Mouse (Mus musculus) myocyte (in vitro differentiated cells): ENCODE data around the gene Sdc3. TPM values are rescaled to one million over a fixed set of nuclear protein-coding genes. Genes with fewer than 3 reads are reported as not detected.

Experiments
- H3K27me3 ChIP-seq: one replicate; pipeline ENCODE4 v1.6.1; 2011; ENCODE audit not compliant: control insufficient read depth, insufficient read depth, insufficient read length
- H3K36me3 ChIP-seq: one replicate; pipeline ENCODE4 v1.6.1; 2011; ENCODE audit not compliant: control insufficient read depth, insufficient read depth
- H3K4me2 ChIP-seq: one replicate; pipeline ENCODE4 v1.6.1; 2011; ENCODE audit warnings: low read depth, control low read depth
- H3K4me3 ChIP-seq: one replicate; pipeline ENCODE4 v1.5.1; 2011; ENCODE audit warnings: mild to moderate bottlenecking, control low read depth, moderate library complexity
- H3K79me2 ChIP-seq: one replicate; pipeline ENCODE4 v1.6.1; 2011; ENCODE audit not compliant: control insufficient read depth, insufficient read depth
- H3ac ChIP-seq: one replicate; pipeline ENCODE4 v1.6.1; 2011; ENCODE audit not compliant: control insufficient read depth, insufficient read length
- CEBPB ChIP-seq: IDR thresholded peaks from 2 replicates; pipeline ENCODE4 v1.6.1; 2011; ENCODE audit warnings: mild to moderate bottlenecking, moderate library complexity; ENCODE audit not compliant: poor library complexity, insufficient read depth, severe bottlenecking
- E2F4 ChIP-seq: IDR thresholded peaks from one replicate; pipeline ENCODE4 v1.6.1; 2011; ENCODE audit warnings: mild to moderate bottlenecking, control low read depth, moderate library complexity; ENCODE audit not compliant: insufficient read depth
- MAX ChIP-seq: IDR thresholded peaks from one replicate; pipeline ENCODE4 v1.6.1; 2011; ENCODE audit warnings: low read depth, mild to moderate bottlenecking, control low read depth
- MYOD1 ChIP-seq, 3 experiments: IDR thresholded peaks; one replicate each; pipeline ENCODE4 v1.6.1; 2011; ENCODE audit warnings: control low read depth in 2 of 3, low read depth in 2 of 3, mild to moderate bottlenecking in 2 of 3, moderate library complexity in 1 of 3; ENCODE audit not compliant: insufficient read length in 2 of 3, control insufficient read depth in 1 of 3
- MYOG ChIP-seq, 3 experiments: IDR thresholded peaks; one replicate each; pipeline ENCODE4 v1.6.1; 2011; ENCODE audit warnings: control low read depth in 2 of 3, low read depth in 2 of 3, mild to moderate bottlenecking in 2 of 3; ENCODE audit not compliant: insufficient read length in 2 of 3, control insufficient read depth in 1 of 3, insufficient read depth in 1 of 3
- POLR2A ChIP-seq: IDR thresholded peaks from one replicate; pipeline ENCODE4 v1.6.1; 2011; ENCODE audit warnings: low read depth, mild to moderate bottlenecking, control low read depth, moderate library complexity; ENCODE audit not compliant: insufficient read length
- POLR2AphosphoS2 ChIP-seq: IDR thresholded peaks from one replicate; pipeline ENCODE4 v1.6.1; 2011; ENCODE audit warnings: low read depth, control low read depth; ENCODE audit not compliant: insufficient read length
- REST ChIP-seq: IDR thresholded peaks from one replicate; pipeline ENCODE4 v1.6.1; 2011; ENCODE audit warnings: mild to moderate bottlenecking, control low read depth, moderate library complexity; ENCODE audit not compliant: insufficient read depth, insufficient read length
- SRF ChIP-seq: IDR thresholded peaks from one replicate; pipeline ENCODE4 v1.6.1; 2011; ENCODE audit warnings: low read depth; ENCODE audit not compliant: control insufficient read depth, insufficient read length
- TCF12 ChIP-seq: IDR thresholded peaks from one replicate; pipeline ENCODE4 v1.6.1; 2011; ENCODE audit warnings: mild to moderate bottlenecking, control low read depth; ENCODE audit not compliant: poor library complexity, insufficient read depth, severe bottlenecking
- TCF3 ChIP-seq: IDR thresholded peaks from one replicate; pipeline ENCODE4 v1.6.1; 2011; ENCODE audit warnings: low read depth, control low read depth; ENCODE audit not compliant: insufficient read length
- USF1 ChIP-seq: IDR thresholded peaks from one replicate; pipeline ENCODE4 v1.6.1; 2011; ENCODE audit warnings: low read depth, mild to moderate bottlenecking, control low read depth, moderate library complexity
- polyA plus RNA-seq: library from polyadenylated mRNA; unstranded; fragments of >200 nt; fragmentation: generic; extraction: Trizol; gene quantifications from one replicate; pipeline ENCODE4 v1.2.1, GENCODE M21; 2012; ENCODE audit warnings: missing spikeins

The Sdc3 gene
- polyA plus RNA-seq, 1 experiment: 15.8 TPM

DNA sequence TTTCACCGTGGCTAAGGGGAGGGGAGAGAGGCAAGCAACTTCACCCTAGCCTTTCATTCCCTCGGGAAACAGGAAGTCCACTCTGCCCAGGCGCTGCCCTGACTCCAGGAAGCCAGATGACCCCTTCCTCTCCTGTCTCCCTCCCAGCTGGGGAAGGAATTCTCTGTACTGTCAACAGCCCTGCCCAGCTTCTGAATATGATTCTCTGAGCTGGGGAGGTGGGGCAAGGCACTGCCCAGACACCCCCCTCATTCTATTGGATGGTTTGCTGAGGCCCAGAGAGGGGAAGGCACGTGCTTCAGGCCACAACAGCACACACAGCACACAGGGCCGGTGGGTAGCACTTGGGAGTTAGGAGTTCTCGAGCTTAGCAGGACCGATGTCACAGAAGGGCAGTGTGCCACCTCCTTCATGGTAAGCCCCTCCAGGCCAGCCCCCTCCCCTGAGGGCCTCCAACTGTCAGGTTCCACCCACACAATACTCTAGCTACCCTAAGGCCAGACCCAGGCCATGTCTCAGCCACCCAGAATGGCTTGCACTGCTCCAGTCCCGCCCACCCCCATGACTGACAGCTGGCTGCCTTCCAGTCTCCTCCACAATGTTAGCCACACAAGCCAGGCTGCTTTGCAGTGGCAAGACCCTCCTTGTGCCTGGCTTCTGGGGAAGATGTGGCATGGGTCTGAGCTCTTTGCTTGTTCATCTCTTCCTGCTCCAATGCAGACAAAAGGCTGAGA is 48.9 kb downstream of the Sdc3 start:
- Histone ChIP-seq H3K4me3 (no peak overlapping the region), H3K4me2 (no peak overlapping the region), H3K36me3 (no peaks in the 10 kb centered on the region), H3ac (no peak overlapping the region), H3K27me3 (peaks cover 9% of the 10 kb centered on the region), H3K79me2 (no peaks in the 10 kb centered on the region)
- TF ChIP-seq USF1: no peak
- no peak for TF ChIP-seq REST
- TF ChIP-seq POLR2A: no peak
- no peak for TF ChIP-seq TCF12
- TF ChIP-seq CEBPB: no peak
- no peak for TF ChIP-seq E2F4
- no peak for TF ChIP-seq SRF
- no peak for TF ChIP-seq TCF3
- TF ChIP-seq POLR2AphosphoS2: no peak
- no peak for TF ChIP-seq MYOD1 (IDR thresholded peaks at IDR 0.05; ENCODE audit: control insufficient read depth in 1 of 3, insufficient read length in 2 of 3, low read depth in 2 of 3)
- no peak for TF ChIP-seq MYOG (IDR thresholded peaks at IDR 0.05; ENCODE audit: control insufficient read depth in 1 of 3, insufficient read depth in 1 of 3, insufficient read length in 2 of 3, low read depth in 2 of 3)
- TF ChIP-seq MAX: no peak

DNA sequence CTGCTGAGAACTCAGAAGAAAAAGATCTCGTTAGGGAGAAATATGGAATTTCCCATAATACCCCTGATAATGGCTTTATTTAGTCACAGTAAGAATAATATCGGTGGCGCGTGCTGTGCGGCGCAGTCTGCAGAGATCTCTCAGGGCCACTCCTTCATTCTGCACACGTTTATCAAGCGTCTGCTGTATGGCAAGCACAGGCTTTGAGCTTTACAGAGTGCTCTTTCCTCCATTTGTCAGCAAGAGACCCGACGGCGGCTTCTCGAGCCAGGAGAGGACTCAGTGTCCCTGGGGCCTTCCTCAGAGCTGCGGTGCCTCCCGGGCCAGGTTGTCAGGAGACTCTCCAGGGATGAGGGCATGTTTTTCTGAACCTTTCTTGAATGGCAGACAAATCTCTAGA is 56.5 kb downstream of the Sdc3 start:
- no peak overlapping the region for H3ac ChIP-seq
- no peaks in the 10 kb centered on the region for H3K36me3 ChIP-seq
- no peak overlapping the region for H3K4me2 ChIP-seq
- no peak overlapping the region for H3K4me3 ChIP-seq
- peaks cover 36% of the 10 kb centered on the region for H3K27me3 ChIP-seq
- TF ChIP-seq MYOD1 (IDR thresholded peaks at IDR 0.05; ENCODE audit: control insufficient read depth in 1 of 3, insufficient read length in 2 of 3, low read depth in 2 of 3) (no peak), MYOG (IDR thresholded peaks at IDR 0.05; ENCODE audit: control insufficient read depth in 1 of 3, insufficient read depth in 1 of 3, insufficient read length in 2 of 3, low read depth in 2 of 3) (no peak), CEBPB (no peak), MAX (no peak), SRF (no peak), TCF12 (no peak), E2F4 (no peak), POLR2A (no peak), POLR2AphosphoS2 (no peak), REST (no peak), TCF3 (no peak), USF1 (no peak)
- no peaks in the 10 kb centered on the region for H3K79me2 ChIP-seq

DNA sequence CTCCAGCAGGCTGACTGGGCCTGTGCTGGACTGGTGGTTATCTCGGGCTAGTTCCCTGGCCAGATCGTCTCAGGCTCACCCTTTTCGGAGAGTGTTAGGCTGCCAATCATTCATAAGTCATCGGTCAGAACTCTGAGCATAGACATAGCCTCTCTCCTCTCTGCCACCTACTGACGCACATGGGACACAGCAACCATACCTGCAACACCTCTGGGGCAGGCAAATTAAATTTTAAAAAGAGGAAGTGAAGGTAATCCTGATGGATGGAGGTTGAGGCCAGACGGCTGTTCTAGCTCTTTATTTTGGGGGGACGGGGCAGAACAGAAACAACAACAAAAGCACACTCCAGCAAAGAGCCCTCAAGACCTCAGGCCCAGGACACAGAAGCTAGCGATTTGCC is 65.3 kb downstream of the Sdc3 start:
- no peaks in the 10 kb centered on the region for H3K79me2 ChIP-seq
- H3K36me3 ChIP-seq: no peaks in the 10 kb centered on the region
- TF ChIP-seq SRF: no peak
- no peak for TF ChIP-seq TCF3
- TF ChIP-seq POLR2AphosphoS2: no peak
- no peak for TF ChIP-seq USF1
- TF ChIP-seq TCF12: no peak
- TF ChIP-seq E2F4: no peak
- no peak for TF ChIP-seq MYOD1 (IDR thresholded peaks at IDR 0.05; ENCODE audit: control insufficient read depth in 1 of 3, insufficient read length in 2 of 3, low read depth in 2 of 3)
- no peak for TF ChIP-seq REST
- TF ChIP-seq POLR2A: no peak
- no peak for TF ChIP-seq MYOG (IDR thresholded peaks at IDR 0.05; ENCODE audit: control insufficient read depth in 1 of 3, insufficient read depth in 1 of 3, insufficient read length in 2 of 3, low read depth in 2 of 3)
- TF ChIP-seq CEBPB: no peak
- TF ChIP-seq MAX: no peak
- no peak overlapping the region for H3ac ChIP-seq
- no peak overlapping the region for H3K4me3 ChIP-seq
- H3K27me3 ChIP-seq: no peaks in the 10 kb centered on the region
- no peak overlapping the region for H3K4me2 ChIP-seq

DNA sequence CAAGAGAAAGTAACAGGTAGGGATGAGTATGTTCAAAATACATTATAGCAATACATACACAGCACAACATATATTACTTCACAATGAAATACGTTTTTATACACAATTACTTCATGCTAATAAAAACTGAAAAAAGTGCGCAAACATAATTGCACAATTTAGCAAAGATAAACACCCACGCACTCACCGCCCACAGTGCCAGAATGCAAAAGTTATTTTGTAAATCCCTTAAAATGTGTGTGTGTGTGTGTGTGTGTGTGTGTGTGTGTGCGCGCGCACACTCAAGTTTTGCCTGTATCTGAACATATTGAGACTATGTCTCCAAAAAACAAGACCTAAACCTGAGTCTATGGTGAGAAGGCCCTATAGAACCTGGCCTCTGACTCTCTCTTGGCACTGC is 66.5 kb downstream of the Sdc3 start:
- no peaks in the 10 kb centered on the region for H3K27me3 ChIP-seq

More for the DNA sequence above, 66.5 kb downstream of the Sdc3 start:
- Histone ChIP-seq H3K4me2 (no peak overlapping the region), H3ac (no peak overlapping the region), H3K36me3 (no peaks in the 10 kb centered on the region), H3K4me3 (no peak overlapping the region), H3K79me2 (no peaks in the 10 kb centered on the region)
- no peak for TF ChIP-seq POLR2A
- no peak for TF ChIP-seq USF1
- TF ChIP-seq SRF: no peak
- no peak for TF ChIP-seq MYOD1 (IDR thresholded peaks at IDR 0.05; ENCODE audit: control insufficient read depth in 1 of 3, insufficient read length in 2 of 3, low read depth in 2 of 3)
- no peak for TF ChIP-seq MAX
- TF ChIP-seq E2F4: no peak
- TF ChIP-seq MYOG (IDR thresholded peaks at IDR 0.05; ENCODE audit: control insufficient read depth in 1 of 3, insufficient read depth in 1 of 3, insufficient read length in 2 of 3, low read depth in 2 of 3): no peak
- no peak for TF ChIP-seq POLR2AphosphoS2
- TF ChIP-seq TCF3: no peak
- no peak for TF ChIP-seq REST
- TF ChIP-seq TCF12: no peak
- no peak for TF ChIP-seq CEBPB
